Mouse (Mus musculus) kidney, postnatal 0 days (tissue): ENCODE measurements around the gene Apbb2. TPM values are rescaled to one million over a fixed set of nuclear protein-coding genes. Genes with fewer than 3 reads are reported as not detected.

Experiments
- ATAC-seq: fragments of 200-750 bp; cut with Nextera tagmentation; replicated peaks from 2 replicates; pipeline ENCODE4 v1.8.0; 2017; ENCODE audit warnings: low read depth, moderate number of reproducible peaks, moderate TSS enrichment, moderate library complexity; ENCODE audit not compliant: low FRiP score
- DNase-seq: peaks from one replicate; pipeline ENCODE4 v3.0.0-alpha.2; 2016; ENCODE audit warnings: low spot score
- H3K27ac ChIP-seq: fragments of 300-500 bp; sonication (generic); 2 replicates; pipeline ENCODE4 v1.5.1; 2014; ENCODE audit warnings: mild to moderate bottlenecking
- H3K27me3 ChIP-seq: fragments of 300-500 bp; sonication (generic); 2 replicates; pipeline ENCODE4 v1.6.1; 2014; ENCODE audit warnings: low read length, mixed read lengths; ENCODE audit not compliant: insufficient read depth
- H3K36me3 ChIP-seq: fragments of 300-500 bp; sonication (generic); 2 replicates; pipeline ENCODE4 v1.6.1; 2014; ENCODE audit warnings: low read length, mixed read lengths; ENCODE audit not compliant: insufficient read depth
- H3K4me1 ChIP-seq: fragments of 300-500 bp; sonication (generic); replicated peaks from 2 replicates; pipeline ENCODE4 v1.6.1; 2014; ENCODE audit warnings: antibody characterized with exemption, low read length, mixed read lengths; ENCODE audit not compliant: insufficient read depth
- H3K4me2 ChIP-seq: fragments of 300-500 bp; sonication (generic); 2 replicates; pipeline ENCODE4 v1.6.1; 2014; ENCODE audit warnings: mild to moderate bottlenecking, low read length, moderate library complexity, mixed read lengths
- H3K4me3 ChIP-seq: fragments of 300-500 bp; sonication (generic); replicated peaks from 2 replicates; pipeline ENCODE4 v1.5.1; 2014; ENCODE audit warnings: low read depth, low read length
- H3K9ac ChIP-seq: fragments of 300-500 bp; sonication (generic); 2 replicates; pipeline ENCODE4 v1.6.1; 2014; ENCODE audit warnings: low read depth, low read length
- H3K9me3 ChIP-seq: fragments of 300-500 bp; sonication (generic); replicated peaks from 2 replicates; pipeline ENCODE4 v1.6.1; 2016; ENCODE audit warnings: low read length, inconsistent platforms, mixed read lengths
- CTCF ChIP-seq: IDR thresholded peaks from 2 replicates; pipeline ENCODE4 v1.5.1; 2016; ENCODE audit warnings: antibody characterized with exemption, low read depth, mild to moderate bottlenecking, moderate library complexity
- WGBS: fragments of 180-500 bp; shearing (Covaris S2); extraction: QIAGEN DNeasy Blood & Tissue Kit; methylation state at CpG from one replicate; pipeline ENCODE4 v1.1.7; 2014; 5-methylcytosine and 5-hydroxymethylcytosine counted together
- polyA plus RNA-seq: library from polyadenylated mRNA; unstranded; fragments of >200 nt; fragmentation: Nextera tagmentation; extraction: Ambion mirVana; gene quantifications from 2 replicates; pipeline ENCODE4 v1.2.1, GENCODE M21; 2015

The Apbb2 gene
- polyA plus RNA-seq, 1 experiment from 2014 or later = 47.0 TPM

GRCm38 (mm10) chr5:66514659-66515058, 103.9 kb downstream of the Apbb2 start:
- H3K27me3 ChIP-seq = no peaks in the 10 kb centered on the region
- H3K4me1 ChIP-seq = 0 out of 2 replicates have a peak, but pooled peaks cover 4% of the 10 kb centered on the region
- no peak overlapping the region for H3K9ac ChIP-seq
- DNase-seq (no peak), ATAC-seq (no peak)
- no peak for TF ChIP-seq CTCF
- H3K4me2 ChIP-seq = no peak overlapping the region
- H3K27ac ChIP-seq = no peak overlapping the region
- H3K4me3 ChIP-seq = no peak overlapping the region
- no peaks in the 10 kb centered on the region for H3K9me3 ChIP-seq
- 82% methylated on average over 6 of the region's 6 CpGs for WGBS
- no peaks in the 10 kb centered on the region for H3K36me3 ChIP-seq

- DNase-seq (no peak), ATAC-seq (no peak)
- H3K27me3 ChIP-seq = no peaks in the 10 kb centered on the region
- H3K9me3 ChIP-seq = no peaks in the 10 kb centered on the region
- no peak overlapping the region for H3K4me2 ChIP-seq
- 0 out of 2 replicates have a peak, but pooled peaks cover 5% of the 10 kb centered on the region for H3K4me1 ChIP-seq
- no peaks in the 10 kb centered on the region for H3K36me3 ChIP-seq
- no peak overlapping the region for H3K4me3 ChIP-seq
- no peak for TF ChIP-seq CTCF
- H3K9ac ChIP-seq = no peak overlapping the region
- H3K27ac ChIP-seq = no peak overlapping the region
Observed at GRCm38 (mm10) chr5:66513412-66513811, 105.2 kb downstream of the Apbb2 start.

GRCm38 (mm10) chr5:66512519-66512918, 106.1 kb downstream of the Apbb2 start:
- H3K4me3 ChIP-seq = no peak overlapping the region
- TF ChIP-seq CTCF = no peak
- no peaks in the 10 kb centered on the region for H3K27me3 ChIP-seq
- H3K27ac ChIP-seq = no peak overlapping the region
- H3K4me1 ChIP-seq = 0 out of 2 replicates have a peak, but pooled peaks cover 3% of the 10 kb centered on the region
- ATAC-seq = no peak
- H3K4me2 ChIP-seq = no peak overlapping the region
- no peak for DNase-seq
- 94% methylated on average over 7 of the region's 7 CpGs for WGBS
- no peaks in the 10 kb centered on the region for H3K9me3 ChIP-seq
- H3K36me3 ChIP-seq = no peaks in the 10 kb centered on the region
- no peak overlapping the region for H3K9ac ChIP-seq

GRCm38 (mm10) chr5:66510716-66511115, 107.9 kb downstream of the Apbb2 start:
- WGBS = 63% methylated on average over 7 of the region's 7 CpGs
- H3K27me3 ChIP-seq = no peaks in the 10 kb centered on the region
- H3K36me3 ChIP-seq = no peaks in the 10 kb centered on the region
- H3K9ac ChIP-seq = no peak overlapping the region
- ATAC-seq (no peak), DNase-seq (peak; percentile 37)
- H3K9me3 ChIP-seq = no peaks in the 10 kb centered on the region
- no peak overlapping the region for H3K4me2 ChIP-seq
- 0 out of 2 replicates have a peak, but pooled peaks cover 3% of the 10 kb centered on the region for H3K4me1 ChIP-seq
- H3K27ac ChIP-seq = no peak overlapping the region
- TF ChIP-seq CTCF = no peak
- no peak overlapping the region for H3K4me3 ChIP-seq

GRCm38 (mm10) chr5:66509151-66509550, 109.4 kb downstream of the Apbb2 start:
- no peak overlapping the region for H3K27ac ChIP-seq
- H3K36me3 ChIP-seq = no peaks in the 10 kb centered on the region
- H3K4me3 ChIP-seq = no peak overlapping the region
- no peaks in the 10 kb centered on the region for H3K9me3 ChIP-seq
- ATAC-seq = no peak
- no peak for DNase-seq
- no peak overlapping the region for H3K9ac ChIP-seq
- WGBS = 69% methylated on average over 5 of the region's 5 CpGs
- H3K27me3 ChIP-seq = no peaks in the 10 kb centered on the region
- H3K4me1 ChIP-seq = 0 out of 2 replicates have a peak, but pooled peaks cover 9% of the 10 kb centered on the region
- H3K4me2 ChIP-seq = no peak overlapping the region; the same call in 1 of the 2 replicates
- TF ChIP-seq CTCF = no peak

GRCm38 (mm10) chr5:66505578-66505977, 113.0 kb downstream of the Apbb2 start:
- no peak for TF ChIP-seq CTCF
- no peaks in the 10 kb centered on the region for H3K27me3 ChIP-seq
- DNase-seq (no peak), ATAC-seq (no peak)
- 78% methylated on average over 3 of the region's 3 CpGs for WGBS
- peaks cover 15% of the 10 kb centered on the region; the same call in 1 of the 2 replicates for H3K4me1 ChIP-seq
- H3K9ac ChIP-seq = no peak overlapping the region
- no peaks in the 10 kb centered on the region for H3K36me3 ChIP-seq
- no peaks in the 10 kb centered on the region for H3K9me3 ChIP-seq
- H3K27ac ChIP-seq = no peak overlapping the region
- no peak overlapping the region for H3K4me3 ChIP-seq
- no peak overlapping the region for H3K4me2 ChIP-seq

- 83% methylated on average over 1 of the region's 1 CpGs for WGBS
- no peak overlapping the region for H3K27ac ChIP-seq
- DNase-seq (no peak), ATAC-seq (no peak)
- no peaks in the 10 kb centered on the region for H3K9me3 ChIP-seq
- no peak overlapping the region for H3K4me2 ChIP-seq
- H3K36me3 ChIP-seq = no peaks in the 10 kb centered on the region
- TF ChIP-seq CTCF = no peak
- H3K4me1 ChIP-seq = peaks cover 15% of the 10 kb centered on the region; the same call in 1 of the 2 replicates
- H3K27me3 ChIP-seq = no peaks in the 10 kb centered on the region
- H3K9ac ChIP-seq = no peak overlapping the region
- no peak overlapping the region for H3K4me3 ChIP-seq
Observed at GRCm38 (mm10) chr5:66505071-66505470, 113.5 kb downstream of the Apbb2 start.
